Mouse (Mus musculus) CH12.LX (cell line): ENCODE measurements around the gene Ifi206. TPM values are rescaled to one million over a fixed set of nuclear protein-coding genes. Genes with fewer than 3 reads are reported as not detected.
A peak's percentile ranks its signal among the peaks of the same experiment; 100 is the strongest.

Experiments
- DNase-seq: peaks from one replicate; pipeline ENCODE4 v3.0.0-alpha.2; 2013; ENCODE audit errors: extremely low read depth
- H3K27ac ChIP-seq: 2 replicates; pipeline ENCODE4 v1.5.1; 2012; ENCODE audit warnings: low read depth, mild to moderate bottlenecking, control low read depth, moderate library complexity; ENCODE audit not compliant: insufficient read depth
- H3K27me3 ChIP-seq: replicated peaks from 2 replicates; pipeline ENCODE3; 2012; ENCODE audit warnings: inconsistent platforms
- H3K36me3 ChIP-seq, 2 experiments: replicated peaks in 1 of 2; 2 replicates each; pipeline versions ENCODE3 to v1.6.1; 2012; ENCODE audit warnings: inconsistent platforms in 1 of 2, low read length in 1 of 2, mild to moderate bottlenecking in 1 of 2, mixed read lengths in 1 of 2, moderate library complexity in 1 of 2; ENCODE audit not compliant: control insufficient read depth in 1 of 2, insufficient read depth in 1 of 2
- H3K4me1 ChIP-seq, 2 experiments: 2 replicates each; pipeline ENCODE4 v1.6.1; 2012; ENCODE audit warnings: inconsistent platforms in 1 of 2, moderate library complexity in 1 of 2; ENCODE audit not compliant: insufficient read depth in 2 of 2, control insufficient read depth in 1 of 2
- H3K4me2 ChIP-seq: 2 replicates; pipeline ENCODE4 v1.6.1; 2012; ENCODE audit warnings: low read depth, mild to moderate bottlenecking, control low read depth; ENCODE audit not compliant: poor library complexity, insufficient read depth, severe bottlenecking
- H3K4me3 ChIP-seq, 3 experiments: fragments of 150-350 bp in 1 of 3; sonication (generic) in 1 of 3; replicated peaks in 1 of 3; 2 replicates each; pipeline versions ENCODE3 to v1.5.1; 2011 to 2012; ENCODE audit warnings: low read depth in 2 of 3, low read length in 2 of 3, mild to moderate bottlenecking in 2 of 3, moderate library complexity in 2 of 3, control low read depth in 1 of 3, improper control_type of control experiment in 1 of 3, inconsistent platforms in 1 of 3, mixed read lengths in 1 of 3; ENCODE audit not compliant: poor library complexity in 1 of 3
- H3K79me2 ChIP-seq: replicated peaks from 2 replicates; pipeline ENCODE4 v1.6.1; 2012; ENCODE audit warnings: mild to moderate bottlenecking, moderate library complexity; ENCODE audit not compliant: control insufficient read depth, poor library complexity, insufficient read depth, severe bottlenecking; ENCODE audit errors: extremely low read depth
- H3K9ac ChIP-seq: 2 replicates; pipeline ENCODE4 v1.6.1; 2012; ENCODE audit warnings: low read depth, mild to moderate bottlenecking, control low read depth, moderate library complexity; ENCODE audit not compliant: insufficient read depth
- H3K9me3 ChIP-seq: replicated peaks from 2 replicates; pipeline ENCODE3; 2012; ENCODE audit warnings: low read length, inconsistent platforms, mixed read lengths
- BHLHE40 ChIP-seq: IDR thresholded peaks from 2 replicates; pipeline ENCODE4 v1.6.1; 2011; ENCODE audit warnings: mild to moderate bottlenecking, low read depth, low read length, improper control_type of control experiment
- CHD1 ChIP-seq: IDR thresholded peaks from 2 replicates; pipeline ENCODE4 v1.6.1; 2012; ENCODE audit warnings: low read depth, low read length, improper control_type of control experiment, inconsistent platforms
- CTCF ChIP-seq, 2 experiments: IDR thresholded peaks in 1 of 2; conservative IDR thresholded peaks in 1 of 2; 2 replicates each; pipeline ENCODE4 v1.5.1; 2011 to 2012; ENCODE audit warnings: low read depth in 2 of 2, low read length in 2 of 2, improper control_type of control experiment in 1 of 2, inconsistent platforms in 1 of 2, mild to moderate bottlenecking in 1 of 2, moderate library complexity in 1 of 2
- E2F4 ChIP-seq: IDR thresholded peaks from 2 replicates; pipeline ENCODE4 v1.6.1; 2011; ENCODE audit warnings: low read depth, low read length, improper control_type of control experiment; ENCODE audit not compliant: insufficient replicate concordance
- ELF1 ChIP-seq: IDR thresholded peaks from 2 replicates; pipeline ENCODE4 v1.6.1; 2014; ENCODE audit warnings: low read depth, mild to moderate bottlenecking, inconsistent platforms, low read length, improper control_type of control experiment
- EP300 ChIP-seq: IDR thresholded peaks from 2 replicates; pipeline ENCODE4 v1.6.1; 2011; ENCODE audit warnings: low read length, improper control_type of control experiment
- HCFC1 ChIP-seq: IDR thresholded peaks from 2 replicates; pipeline ENCODE4 v1.6.1; 2012; ENCODE audit warnings: low read depth, mild to moderate bottlenecking, inconsistent platforms, low read length, improper control_type of control experiment
- JUN ChIP-seq: IDR thresholded peaks from 2 replicates; pipeline ENCODE4 v1.6.1; 2011; ENCODE audit warnings: low read depth, mild to moderate bottlenecking, low read length, improper control_type of control experiment, moderate library complexity; ENCODE audit not compliant: insufficient read depth
- JUND ChIP-seq: conservative IDR thresholded peaks from 2 replicates; pipeline ENCODE4 v1.6.1; 2011; ENCODE audit warnings: low read depth, low read length, improper control_type of control experiment
- KAT2A ChIP-seq: IDR thresholded peaks from 2 replicates; pipeline ENCODE4 v1.6.1; 2012; ENCODE audit warnings: low read length, improper control_type of control experiment, inconsistent platforms; ENCODE audit not compliant: insufficient replicate concordance
- MAX ChIP-seq: IDR thresholded peaks from 2 replicates; pipeline ENCODE4 v1.6.1; 2011; ENCODE audit warnings: low read length, improper control_type of control experiment
- MAZ ChIP-seq: IDR thresholded peaks from 2 replicates; pipeline ENCODE4 v1.6.1; 2012; ENCODE audit warnings: low read depth, mild to moderate bottlenecking, inconsistent platforms, low read length, improper control_type of control experiment, moderate library complexity
- MEF2A ChIP-seq: IDR thresholded peaks from 2 replicates; pipeline ENCODE4 v1.6.1; 2014; ENCODE audit warnings: low read depth, mild to moderate bottlenecking, inconsistent platforms, low read length, improper control_type of control experiment, borderline replicate concordance
- MXI1 ChIP-seq: IDR thresholded peaks from 2 replicates; pipeline ENCODE4 v1.6.1; 2011; ENCODE audit warnings: mild to moderate bottlenecking, low read depth, low read length, improper control_type of control experiment
- NELFE ChIP-seq: IDR thresholded peaks from 2 replicates; pipeline ENCODE4 v1.6.1; 2011; ENCODE audit warnings: low read depth, low read length, improper control_type of control experiment
- PAX5 ChIP-seq: IDR thresholded peaks from 2 replicates; pipeline ENCODE4 v1.6.1; 2012; ENCODE audit warnings: low read length, inconsistent platforms, mixed read lengths
- POLR2AphosphoS2 ChIP-seq: IDR thresholded peaks from 2 replicates; pipeline ENCODE4 v1.6.1; 2011; ENCODE audit warnings: low read depth, low read length, improper control_type of control experiment
- RAD21 ChIP-seq: IDR thresholded peaks from 2 replicates; pipeline ENCODE4 v1.6.1; 2011; ENCODE audit warnings: low read depth, mild to moderate bottlenecking, low read length, improper control_type of control experiment, moderate library complexity
- RCOR1 ChIP-seq: conservative IDR thresholded peaks from 2 replicates; pipeline ENCODE4 v1.6.1; 2012; ENCODE audit warnings: low read depth, mild to moderate bottlenecking, inconsistent platforms, low read length, improper control_type of control experiment
- SIN3A ChIP-seq: IDR thresholded peaks from 2 replicates; pipeline ENCODE4 v1.6.1; 2012; ENCODE audit warnings: low read length, improper control_type of control experiment, inconsistent platforms
- SMC3 ChIP-seq: IDR thresholded peaks from 2 replicates; pipeline ENCODE4 v1.6.1; 2011; ENCODE audit warnings: low read depth, low read length, improper control_type of control experiment
- TBP ChIP-seq: conservative IDR thresholded peaks from 2 replicates; pipeline ENCODE4 v1.6.1; 2011; ENCODE audit warnings: low read depth, low read length, improper control_type of control experiment
- TCF12 ChIP-seq: IDR thresholded peaks from 2 replicates; pipeline ENCODE4 v1.6.1; 2014; ENCODE audit warnings: low read depth, mild to moderate bottlenecking, inconsistent platforms, low read length, improper control_type of control experiment
- UBTF ChIP-seq: IDR thresholded peaks from 2 replicates; pipeline ENCODE4 v1.6.1; 2012; ENCODE audit warnings: low read depth, mild to moderate bottlenecking, inconsistent platforms, low read length, improper control_type of control experiment, moderate library complexity
- USF1 ChIP-seq: IDR thresholded peaks from 2 replicates; pipeline ENCODE4 v1.6.1; 2014; ENCODE audit warnings: low read depth, mild to moderate bottlenecking, inconsistent platforms, low read length, improper control_type of control experiment
- USF2 ChIP-seq: conservative IDR thresholded peaks from 2 replicates; pipeline ENCODE4 v1.6.1; 2011; ENCODE audit warnings: low read depth, low read length, improper control_type of control experiment
- ZC3H11A ChIP-seq: IDR thresholded peaks from 2 replicates; pipeline ENCODE4 v1.6.1; 2012; ENCODE audit warnings: low read depth, mild to moderate bottlenecking, inconsistent platforms, low read length, improper control_type of control experiment
- ZMIZ1 ChIP-seq: IDR thresholded peaks from 2 replicates; pipeline ENCODE4 v1.6.1; 2012; ENCODE audit warnings: low read depth, mild to moderate bottlenecking, inconsistent platforms, low read length, improper control_type of control experiment
- dilution Hi-C: fragments of 300-500 bp; cut with MboI; formaldehyde crosslinking; loops from 2 replicates; pipeline ENCODE4 v1.14.3; 2020; ENCODE audit warnings: low sequenced_read_pairs; ENCODE audit not compliant: extremely low pct_unique_long_range_greater_than_20kb, extremely low pct_ligation_motif_present
- in situ Hi-C: fragments of 300-500 bp; cut with MboI; formaldehyde crosslinking; loops from 3 replicates; pipeline ENCODE4 v1.14.3; 2019; ENCODE audit warnings: low sequenced_read_pairs, low pct_ligation_motif_present, low pct_unique_long_range_greater_than_20kb, mixed read lengths
- polyA plus RNA-seq: library from polyadenylated mRNA; unstranded; fragments of >175 nt; gene quantifications from 2 replicates; pipeline ENCODE4 v1.2.1, GENCODE M21; 2012; ENCODE audit warnings: low read depth; ENCODE audit not compliant: insufficient read length
- total RNA-seq, 2 experiments: library from RNA; depleted of rRNA; stranded (reverse); fragments of 300-350 nt in 1 of 2; fragments of >200 nt in 1 of 2; gene quantifications; 2 replicates each; pipeline ENCODE4 v1.2.3; 2012 to 2014

Ifi206 gene
- total and polyA plus RNA-seq, 3 experiments: 0.56 TPM; not detected in 2

DNA sequence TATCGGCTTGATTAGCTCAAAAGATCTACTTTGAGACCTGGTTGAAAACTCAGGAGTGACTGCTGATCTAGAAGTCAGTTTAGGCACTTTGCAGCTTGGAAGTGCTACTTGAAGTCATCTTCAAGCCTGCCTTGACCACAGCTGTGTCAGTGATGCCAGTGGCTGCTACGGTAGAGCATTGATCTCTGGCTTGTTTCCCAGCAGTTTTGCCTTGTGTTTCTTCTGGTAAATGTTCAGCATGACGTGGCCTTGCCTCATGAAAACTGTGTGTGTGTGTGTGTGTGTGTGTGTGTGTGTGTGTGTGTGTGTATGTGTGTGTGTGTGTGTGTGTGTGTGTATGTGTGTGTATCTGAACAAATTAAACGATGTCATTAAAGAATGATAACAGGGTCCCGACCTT, 34.1 kb downstream of the Ifi206 start:
- TF ChIP-seq JUN (no peak), MAZ (no peak), PAX5 (no peak), TBP (no peak), BHLHE40 (no peak), ZC3H11A (no peak), E2F4 (no peak), UBTF (no peak), ELF1 (no peak), USF1 (no peak), HCFC1 (no peak), CHD1 (no peak), KAT2A (no peak), TCF12 (no peak), ZMIZ1 (no peak), MXI1 (no peak), CTCF (conservative IDR thresholded peaks at IDR 0.05 in 1 of 2, IDR thresholded peaks at IDR 0.05 in 1 of 2; ENCODE audit: low read depth in 2 of 2, low read length in 2 of 2) (no peak), MEF2A (no peak), USF2 (no peak), POLR2AphosphoS2 (no peak)
- Histone ChIP-seq H3K9ac (no peak overlapping the region), H3K4me1 (peaks cover 0 to 17% of the 10 kb centered on the region in 2 experiments; a peak in 3 of 4 replicates), H3K27ac (no peak overlapping the region), H3K27me3 (no peaks in the 10 kb centered on the region), H3K79me2 (no peaks in the 10 kb centered on the region), H3K4me2 (no peak overlapping the region), H3K9me3 (no peaks in the 10 kb centered on the region), H3K36me3 (peaks cover 50 to 85% of the 10 kb centered on the region in 2 experiments), H3K4me3 (no peak overlapping the region)
- DNase-seq: no peak
- dilution Hi-C loops (no loop called here), in situ Hi-C loops (loop anchor here (25.0 kb wide), 2 partner anchors 406 to 631 kb away; partner anchors contain the start of genes Olfr427 and Olfr429)

DNA sequence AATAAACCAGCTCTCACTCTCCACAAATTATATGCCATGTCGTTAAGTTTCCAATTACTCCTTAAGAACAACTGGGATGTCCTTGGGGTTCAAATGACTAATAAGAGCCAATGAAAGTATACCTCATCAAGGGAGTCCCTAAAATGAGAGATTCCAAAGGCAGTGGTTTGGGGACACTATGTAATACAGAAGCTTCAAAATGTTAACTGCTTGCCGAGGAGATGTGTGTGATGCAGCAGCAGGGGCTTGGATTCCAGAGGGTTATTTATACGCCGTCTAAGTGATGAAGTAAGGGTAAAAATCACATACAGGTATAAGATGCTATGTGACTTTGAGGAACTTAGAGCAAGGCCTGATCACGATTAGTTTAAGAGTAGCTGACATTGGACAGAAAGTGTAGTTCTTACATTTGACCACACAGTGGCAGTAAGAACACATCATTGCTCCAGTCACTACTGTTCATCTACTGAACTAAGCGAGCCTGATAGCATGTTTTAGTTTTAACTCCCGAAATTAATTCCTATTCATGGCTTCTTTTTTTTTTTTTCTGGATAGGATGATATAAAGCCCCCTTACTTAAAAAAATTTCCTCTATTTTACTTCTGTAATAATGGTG, 34.6 kb downstream of the Ifi206 start:
- peaks cover 5 to 17% of the 10 kb centered on the region in 2 experiments for H3K4me1 ChIP-seq
- no peaks in the 10 kb centered on the region for H3K9me3 ChIP-seq
- TF ChIP-seq JUND: no peak
- TF ChIP-seq NELFE: peak; percentile 46; the same call in 1 of the 2 replicates
- TF ChIP-seq HCFC1: no peak
- 0 out of 2 replicates have a peak, but pooled peaks have one; percentile 14 for TF ChIP-seq JUN
- peak; percentile 62; the same call in 1 of the 2 replicates for TF ChIP-seq SIN3A
- peak; percentile 70 to 87; a peak in 3 of 4 replicates for TF ChIP-seq CTCF (conservative IDR thresholded peaks at IDR 0.05 in 1 of 2, IDR thresholded peaks at IDR 0.05 in 1 of 2; ENCODE audit: low read depth in 2 of 2, low read length in 2 of 2)
- TF ChIP-seq TCF12: 0 out of 2 replicates have a peak, but pooled peaks have one; percentile 37
- 0 out of 2 replicates have a peak, but pooled peaks have one; percentile 20 for TF ChIP-seq MEF2A
- TF ChIP-seq PAX5: no peak
- 0 out of 2 replicates have a peak, but pooled peaks have one; percentile 26 for TF ChIP-seq MAZ
- TF ChIP-seq RCOR1: no peak
- TF ChIP-seq SMC3: peak; percentile 84
- peak; percentile 98 for TF ChIP-seq RAD21
- peak; percentile 61 for TF ChIP-seq ZC3H11A
- TF ChIP-seq ELF1: no peak
- TF ChIP-seq EP300: 0 out of 2 replicates have a peak, but pooled peaks have one; percentile 15
- TF ChIP-seq CHD1: no peak
- TF ChIP-seq MAX: 0 out of 2 replicates have a peak, but pooled peaks have one; percentile 24
- no peak overlapping the region for H3K9ac ChIP-seq
- H3K4me2 ChIP-seq: no peak overlapping the region
- no peak overlapping the region for H3K4me3 ChIP-seq
- H3K36me3 ChIP-seq: peaks cover 53 to 88% of the 10 kb centered on the region in 2 experiments
- H3K27ac ChIP-seq: no peak overlapping the region
- peak; percentile 70 for DNase-seq
- H3K27me3 ChIP-seq: no peaks in the 10 kb centered on the region
- dilution Hi-C loops (no loop called here), in situ Hi-C loops (loop anchor here (25.0 kb wide), 2 partner anchors 406 to 631 kb away; partner anchors contain the start of genes Olfr427 and Olfr429)
- no peaks in the 10 kb centered on the region; the same call in 1 of the 2 replicates for H3K79me2 ChIP-seq
